In the genomic region with DNA sequence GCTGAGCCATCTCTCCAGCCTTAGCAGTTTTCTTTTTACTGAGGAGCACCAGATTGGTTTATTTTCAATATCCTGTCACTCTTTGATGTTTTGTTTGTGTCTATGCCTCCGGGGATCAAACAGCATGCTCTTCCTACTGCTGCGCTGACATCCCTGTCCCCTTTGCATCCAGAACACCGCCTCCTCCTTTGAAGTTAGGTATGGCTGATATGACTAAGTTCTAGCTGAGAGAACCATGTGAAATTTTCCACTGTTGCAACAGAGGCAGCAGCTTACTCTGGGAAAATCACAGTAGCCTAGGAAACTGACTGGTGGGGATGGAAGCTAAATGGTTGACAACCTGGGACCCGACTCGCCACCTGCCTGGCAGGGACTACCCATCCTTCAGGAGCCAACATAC, we compare ENCODE assay signal across 29 mouse cellular contexts.
DNase-seq lines count a peak whose midpoint lies in the region; ATAC-seq and TF ChIP-seq lines count a peak whose summit lies in the region.
"Had no signal": no experiment of that assay in that cellular context is flagged by ENCODE, and none has a peak within 500 bp of the region (broad histone marks: within the 10 kb centered on the region; RNA-seq: fewer than 3 reads in every experiment).

No protein-coding gene starts in this region.

- no peak for TF ChIP-seq POLR2A in bone marrow macrophage, adult 2 months (IDR thresholded peaks at IDR 0.05; ENCODE audit: borderline replicate concordance, low read depth, low read length)

- no peaks in the 10 kb centered on the region for H3K4me1 ChIP-seq in midbrain, postnatal 0 days (ENCODE audit: insufficient read depth, low read length)
- H3K4me1 ChIP-seq in midbrain, embryonic 16.5 days (ENCODE audit: control insufficient read depth, insufficient read depth, low read length) = no peaks in the 10 kb centered on the region
- H3K4me1 ChIP-seq in bone marrow macrophage, adult 2 months (ENCODE audit: control insufficient read depth, insufficient read depth, low read length) = peaks cover 10% of the 10 kb centered on the region
- H3K4me1 ChIP-seq: embryonic facial prominence, embryonic 13.5 days; forebrain, embryonic 10.5 days; forebrain, embryonic 15.5 days; heart, embryonic 13.5 days; hindbrain, embryonic 10.5 days; hindbrain, embryonic 15.5 days; stomach, embryonic 15.5 days had no signal

- H3K27me3 ChIP-seq in midbrain, postnatal 0 days (ENCODE audit: insufficient read depth, low read length) = no peaks in the 10 kb centered on the region
- H3K27me3 ChIP-seq in midbrain, embryonic 16.5 days (ENCODE audit: control insufficient read depth, insufficient read depth, low read depth, low read length) = no peaks in the 10 kb centered on the region
- H3K27me3 ChIP-seq: embryonic facial prominence, embryonic 13.5 days; forebrain, embryonic 15.5 days; heart, embryonic 13.5 days; hindbrain, embryonic 15.5 days; stomach, embryonic 15.5 days had no signal

- peak; percentile 78 for DNase-seq in heart, adult 11 months
- DNase-seq in heart, postnatal 4 days = no peak
- DNase-seq in midbrain, postnatal 0 days (ENCODE audit: low spot score) = peak; percentile 8
- no peak for DNase-seq in urinary bladder, postnatal 36 days (ENCODE audit: low spot score in 2 of 2)
- no peak for DNase-seq in retina, embryonic 14.5 days (ENCODE audit: low spot score)
- DNase-seq: adrenal gland, postnatal 14 days; cerebellum, adult 8-10 months; cerebellum, postnatal 25 days; embryo, embryonic 11 days; heart, postnatal 10 days; kidney, adult 11 months; kidney, postnatal 14 days; layer of hippocampus, postnatal 36 days; lung, adult 18-20 months; lung, postnatal 4 days; midbrain, embryonic 14.5 days; thymus, postnatal 14 days had no signal

- H3K4me3 ChIP-seq in midbrain, postnatal 0 days (ENCODE audit: low read depth, low read length) = no peak overlapping the region
- no peak overlapping the region for H3K4me3 ChIP-seq in midbrain, embryonic 16.5 days (ENCODE audit: low read depth, low read length)
- H3K4me3 ChIP-seq in bone marrow macrophage, adult 2 months (ENCODE audit: insufficient read depth, low read length) = no peak overlapping the region
- H3K4me3 ChIP-seq: embryonic facial prominence, embryonic 13.5 days; forebrain, embryonic 10.5 days; forebrain, embryonic 15.5 days; heart, embryonic 13.5 days; hindbrain, embryonic 10.5 days; hindbrain, embryonic 15.5 days; stomach, embryonic 15.5 days had no signal

- H3K9me3 ChIP-seq in midbrain, postnatal 0 days (ENCODE audit: low read length) = no peaks in the 10 kb centered on the region
- no peaks in the 10 kb centered on the region for H3K9me3 ChIP-seq in midbrain, embryonic 16.5 days (replicated peaks; ENCODE audit: control insufficient read depth, low read length, poor library complexity, severe bottlenecking)
- H3K9me3 ChIP-seq: embryonic facial prominence, embryonic 13.5 days; forebrain, embryonic 10.5 days; forebrain, embryonic 15.5 days; heart, embryonic 13.5 days; hindbrain, embryonic 10.5 days; hindbrain, embryonic 15.5 days; stomach, embryonic 15.5 days had no signal

- no peak for ATAC-seq in midbrain, postnatal 0 days (ENCODE audit: low FRiP score)
- ATAC-seq in midbrain, embryonic 16.5 days = no peak
- ATAC-seq: forebrain, embryonic 15.5 days; inflammation-experienced regulatory T-cells, adult 6 months; lung, postnatal 0 days had no signal

- no peaks in the 10 kb centered on the region for H3K36me3 ChIP-seq in midbrain, postnatal 0 days (ENCODE audit: insufficient read depth, low read length)
- no peaks in the 10 kb centered on the region for H3K36me3 ChIP-seq in midbrain, embryonic 16.5 days (ENCODE audit: control insufficient read depth, insufficient read depth, low read length)
- H3K36me3 ChIP-seq: embryonic facial prominence, embryonic 13.5 days; forebrain, embryonic 10.5 days; forebrain, embryonic 15.5 days; heart, embryonic 13.5 days; hindbrain, embryonic 10.5 days; hindbrain, embryonic 15.5 days; stomach, embryonic 15.5 days had no signal

- no peak overlapping the region for H3K27ac ChIP-seq in midbrain, postnatal 0 days (ENCODE audit: low read depth, low read length)
- no peak overlapping the region for H3K27ac ChIP-seq in midbrain, embryonic 16.5 days (ENCODE audit: low read length)
- peak overlapping the region; percentile 51 for H3K27ac ChIP-seq in bone marrow macrophage, adult 2 months (ENCODE audit: insufficient read depth, low read depth, low read length)
- H3K27ac ChIP-seq: embryonic facial prominence, embryonic 13.5 days; forebrain, embryonic 10.5 days; forebrain, embryonic 15.5 days; heart, embryonic 13.5 days; hindbrain, embryonic 10.5 days; hindbrain, embryonic 15.5 days; stomach, embryonic 15.5 days had no signal

- no peak overlapping the region for H3K9ac ChIP-seq in midbrain, postnatal 0 days (replicated peaks; ENCODE audit: low read length, poor library complexity, severe bottlenecking)
- no peak overlapping the region for H3K9ac ChIP-seq in midbrain, embryonic 16.5 days (ENCODE audit: low read depth, low read length)
- H3K9ac ChIP-seq: embryonic facial prominence, embryonic 13.5 days; forebrain, embryonic 15.5 days; heart, embryonic 13.5 days; hindbrain, embryonic 15.5 days; stomach, embryonic 15.5 days had no signal

- no peak overlapping the region for H3K4me2 ChIP-seq in midbrain, postnatal 0 days (ENCODE audit: low read depth, low read length, poor library complexity, severe bottlenecking)
- no peak overlapping the region for H3K4me2 ChIP-seq in midbrain, embryonic 16.5 days (ENCODE audit: low read length)
- H3K4me2 ChIP-seq: embryonic facial prominence, embryonic 13.5 days; forebrain, embryonic 15.5 days; heart, embryonic 13.5 days; hindbrain, embryonic 15.5 days; liver, embryonic 11.5 days; stomach, embryonic 15.5 days had no signal

- TF ChIP-seq CTCF in midbrain, postnatal 0 days (IDR thresholded peaks at IDR 0.05) = no peak
- TF ChIP-seq CTCF in bone marrow macrophage, adult 2 months (IDR thresholded peaks at IDR 0.05; ENCODE audit: low read depth, low read length) = no peak

- WGBS in midbrain, postnatal 0 days = 71% methylated on average over 5 of the region's 5 CpGs
- 76% methylated on average over 5 of the region's 5 CpGs for WGBS in midbrain, embryonic 16.5 days

Comparison
In these comparisons a context has a peak if more than half of its experiments do, and no peak if none do; other contexts are left out.
1. DNase-seq: peak in heart, adult 11 months (single experiment) and midbrain, postnatal 0 days (single experiment); none in heart, postnatal 4 days (single experiment), urinary bladder, postnatal 36 days (0 of 2) and retina, embryonic 14.5 days (single experiment).